Mouse (Mus musculus): ENCODE results near the gene C1qtnf5. TPM values are rescaled to one million over a fixed set of nuclear protein-coding genes. Genes with fewer than 3 reads are reported as not detected.

The C1qtnf5 gene
- polyA plus RNA-seq, 1 experiment = 30.5 TPM

DNA sequence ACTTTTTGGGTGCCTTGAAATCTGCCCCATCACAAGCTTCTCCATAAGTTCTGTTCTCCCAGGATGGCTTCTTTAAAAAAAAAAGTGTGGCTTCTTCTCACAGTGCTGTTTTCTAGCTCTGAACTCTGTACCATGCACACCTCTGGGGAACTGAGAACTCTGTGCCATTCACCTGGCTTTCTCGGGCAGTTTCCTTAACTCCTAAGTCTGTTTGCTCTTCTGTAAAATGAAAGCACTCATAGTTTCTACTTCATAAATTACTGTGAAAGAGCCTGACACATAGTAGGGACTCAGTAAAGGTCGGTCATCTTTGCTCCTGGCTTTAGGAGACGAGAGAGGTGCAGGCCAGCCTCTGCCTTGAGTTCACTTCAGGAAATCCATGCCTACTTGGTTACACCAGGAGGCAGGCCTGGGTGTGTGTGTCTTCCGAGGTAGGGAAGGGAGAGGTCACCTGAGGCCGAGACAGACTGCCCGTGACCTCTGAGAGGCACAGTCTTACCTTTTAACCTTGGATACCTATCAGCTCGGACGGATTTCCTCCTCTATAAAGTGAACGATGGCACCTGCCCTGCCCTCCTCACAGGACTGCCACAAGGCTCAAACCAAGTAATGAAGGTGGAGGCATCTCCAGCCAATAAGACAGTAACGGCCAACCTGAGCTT lies 28.8 kb upstream of the C1qtnf5 start:
- Histone ChIP-seq H3K4me3 (ENCODE audit: insufficient read depth, low read length) (no peak overlapping the region), H3K27ac (ENCODE audit: insufficient read depth, low read length) (peak overlapping the region; percentile 18; the same call in 1 of the 2 replicates), H3K4me1 (ENCODE audit: control insufficient read depth, insufficient read depth, low read length) (peaks cover 20% of the 10 kb centered on the region)
- TF ChIP-seq POLR2A (IDR thresholded peaks at IDR 0.05; ENCODE audit: extremely low read depth, insufficient read depth, low read length) (no peak), CTCF (IDR thresholded peaks at IDR 0.05; ENCODE audit: extremely low read depth, insufficient read depth, low read length) (no peak)

DNA sequence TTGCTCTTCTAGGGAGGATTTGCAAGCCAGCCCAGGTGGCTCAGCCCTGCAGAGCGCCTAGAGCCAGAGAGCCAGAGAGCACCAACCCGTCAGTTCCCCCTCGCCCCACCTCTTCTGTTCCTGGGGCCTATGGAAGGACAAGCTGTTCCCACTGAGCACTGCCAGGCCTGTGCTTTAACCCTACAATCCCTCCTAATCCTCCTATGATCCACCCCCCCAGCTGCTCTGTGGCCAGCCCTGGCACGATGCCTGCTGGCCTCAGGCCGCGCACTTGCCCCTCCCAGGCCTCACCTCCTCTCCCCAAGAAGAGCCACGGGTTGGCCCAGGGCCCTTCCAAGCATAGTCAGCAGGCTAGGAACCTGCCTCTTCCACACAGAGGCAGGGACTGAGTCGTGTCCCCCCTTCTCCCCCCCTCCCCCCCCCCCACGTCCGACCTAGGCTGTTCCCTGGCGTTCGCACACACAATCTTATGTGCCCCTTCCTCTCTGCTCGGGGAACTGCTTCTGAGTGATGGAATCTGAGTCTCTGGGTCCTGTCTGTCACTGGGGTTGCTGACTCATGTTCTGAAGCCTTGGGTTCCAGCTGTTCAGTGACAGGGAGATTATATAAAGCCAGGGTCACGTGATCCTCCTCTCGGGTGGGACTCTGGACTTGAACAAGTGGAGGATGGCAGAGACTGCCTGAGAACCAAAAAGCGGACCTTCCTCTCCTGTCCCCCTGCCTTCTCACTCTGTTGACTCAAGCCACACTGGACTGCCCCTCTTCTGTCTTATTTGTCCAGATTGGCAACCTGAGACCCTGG lies 27.9 kb upstream of the C1qtnf5 start:
- no peak overlapping the region for H3K4me3 ChIP-seq (ENCODE audit: insufficient read depth, low read length)
- peaks cover 24% of the 10 kb centered on the region for H3K4me1 ChIP-seq (ENCODE audit: control insufficient read depth, insufficient read depth, low read length)
- peak overlapping the region; percentile 86 for H3K27ac ChIP-seq (ENCODE audit: insufficient read depth, low read length)
- TF ChIP-seq CTCF (IDR thresholded peaks at IDR 0.05; ENCODE audit: extremely low read depth, insufficient read depth, low read length) (no peak), POLR2A (IDR thresholded peaks at IDR 0.05; ENCODE audit: extremely low read depth, insufficient read depth, low read length) (no peak)

DNA sequence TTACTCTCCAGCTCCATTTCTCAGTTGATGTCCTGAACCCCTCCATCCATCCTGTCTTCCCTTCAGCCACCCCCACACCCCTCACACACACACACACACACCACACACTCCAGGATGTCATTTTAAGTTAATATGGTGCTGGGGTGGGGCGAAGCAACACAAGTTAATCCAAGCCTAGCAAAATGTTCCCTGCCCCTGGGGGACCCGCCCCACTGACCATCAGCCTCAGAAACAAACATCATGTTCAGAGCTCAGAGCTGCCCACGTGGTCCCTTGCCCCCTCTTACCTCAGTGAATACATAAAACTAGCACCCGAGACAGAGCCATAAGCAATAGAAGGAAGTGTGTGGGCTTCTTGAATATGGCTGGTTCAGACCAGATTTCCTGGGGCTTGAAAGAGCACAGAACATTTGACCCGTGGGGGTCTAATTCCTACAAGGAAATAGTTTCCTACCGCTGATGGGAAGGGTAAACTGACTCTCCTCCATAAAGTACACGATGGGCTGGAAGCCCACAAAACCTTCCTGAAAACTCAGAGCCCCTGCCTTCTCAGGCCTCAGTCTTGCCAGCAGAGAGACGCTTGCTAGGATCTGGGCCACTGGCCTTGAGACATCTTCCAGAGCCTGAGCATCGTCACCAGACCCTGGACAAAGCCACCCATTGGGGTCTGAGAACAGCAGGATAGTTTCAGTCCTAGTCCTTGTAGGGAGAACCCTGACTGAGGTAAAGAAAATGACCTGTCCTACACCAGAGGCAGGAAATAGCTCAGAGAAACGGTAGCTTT lies 26.9 kb upstream of the C1qtnf5 start:
- H3K4me1 ChIP-seq (ENCODE audit: control insufficient read depth, insufficient read depth, low read length) = peaks cover 24% of the 10 kb centered on the region
- TF ChIP-seq CTCF (IDR thresholded peaks at IDR 0.05; ENCODE audit: extremely low read depth, insufficient read depth, low read length) (no peak), POLR2A (IDR thresholded peaks at IDR 0.05; ENCODE audit: extremely low read depth, insufficient read depth, low read length) (no peak)
- H3K4me3 ChIP-seq (ENCODE audit: insufficient read depth, low read length) = no peak overlapping the region
- peak overlapping the region; percentile 86 for H3K27ac ChIP-seq (ENCODE audit: insufficient read depth, low read length)

DNA sequence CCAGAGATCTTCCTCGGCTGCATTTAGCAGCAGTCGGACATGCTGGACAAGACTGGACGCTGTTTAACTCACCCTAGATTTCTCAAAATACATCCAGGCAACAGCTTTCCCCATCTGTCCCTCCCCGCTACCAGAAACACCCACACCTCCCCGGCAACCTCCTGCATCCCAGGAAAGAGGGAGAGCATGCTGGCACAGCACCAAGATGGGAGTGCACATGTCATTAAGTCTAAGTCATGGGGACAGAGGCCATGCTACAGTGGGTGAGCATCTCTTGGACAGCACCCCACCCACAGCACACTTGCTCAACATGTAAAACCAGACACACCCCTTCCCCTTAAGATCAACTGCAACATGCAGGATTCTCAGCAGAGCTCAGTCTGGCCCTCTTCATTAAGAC lies 26.1 kb upstream of the C1qtnf5 start:
- no peak for TF ChIP-seq POLR2A (IDR thresholded peaks at IDR 0.05; ENCODE audit: extremely low read depth, insufficient read depth, low read length)
- no peak for TF ChIP-seq CTCF (IDR thresholded peaks at IDR 0.05; ENCODE audit: extremely low read depth, insufficient read depth, low read length)
- peak overlapping the region; percentile 78; the same call in 1 of the 2 replicates for H3K27ac ChIP-seq (ENCODE audit: insufficient read depth, low read length)
- peaks cover 24% of the 10 kb centered on the region for H3K4me1 ChIP-seq (ENCODE audit: control insufficient read depth, insufficient read depth, low read length)
- H3K4me3 ChIP-seq (ENCODE audit: insufficient read depth, low read length) = no peak overlapping the region

DNA sequence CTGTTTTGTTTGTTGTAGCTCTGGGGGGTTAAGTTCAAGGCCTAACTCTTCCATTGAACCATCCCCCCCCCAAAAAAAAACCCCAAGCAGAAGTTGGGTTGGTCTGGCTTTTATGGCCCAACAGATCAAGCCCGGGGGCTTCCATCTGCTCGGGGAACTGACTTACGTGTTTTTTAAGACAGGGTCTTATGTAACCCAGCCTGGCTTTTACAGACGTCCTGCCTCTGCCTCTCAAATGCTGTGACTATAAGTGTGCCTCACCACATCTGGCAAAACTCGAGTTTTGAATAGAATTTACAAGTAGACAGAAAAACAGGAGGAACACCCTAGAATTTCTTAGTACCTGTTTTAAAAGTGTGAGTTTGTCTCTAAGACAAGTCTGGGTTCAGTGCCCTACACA lies 25.5 kb upstream of the C1qtnf5 start:
- Histone ChIP-seq H3K4me1 (ENCODE audit: control insufficient read depth, insufficient read depth, low read length) (peaks cover 24% of the 10 kb centered on the region), H3K27ac (ENCODE audit: insufficient read depth, low read length) (no peak overlapping the region), H3K4me3 (ENCODE audit: insufficient read depth, low read length) (no peak overlapping the region)
- TF ChIP-seq CTCF (IDR thresholded peaks at IDR 0.05; ENCODE audit: extremely low read depth, insufficient read depth, low read length) = no peak

DNA sequence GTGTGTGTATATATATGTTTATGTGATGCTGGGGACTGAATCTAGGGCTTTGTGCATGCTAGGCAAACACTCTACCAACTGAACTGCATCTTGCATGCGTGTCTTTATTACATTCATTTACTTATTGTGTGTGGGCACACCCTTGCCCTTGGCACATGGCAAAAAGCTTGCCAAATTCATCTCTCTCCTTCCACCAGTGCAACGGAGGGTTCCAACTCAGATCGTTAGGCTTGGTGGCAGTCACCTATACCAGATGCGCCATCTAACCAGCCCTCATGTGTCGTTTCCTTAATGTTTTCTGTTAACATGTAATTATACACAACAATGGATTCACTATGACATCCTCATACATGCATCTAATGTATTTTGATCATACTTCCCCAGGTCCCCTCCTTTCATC lies 24.8 kb upstream of the C1qtnf5 start:
- TF ChIP-seq POLR2A (IDR thresholded peaks at IDR 0.05; ENCODE audit: extremely low read depth, insufficient read depth, low read length) = no peak
- Histone ChIP-seq H3K4me1 (ENCODE audit: control insufficient read depth, insufficient read depth, low read length) (peaks cover 24% of the 10 kb centered on the region), H3K4me3 (ENCODE audit: insufficient read depth, low read length) (no peak overlapping the region), H3K27ac (ENCODE audit: insufficient read depth, low read length) (no peak overlapping the region)

DNA sequence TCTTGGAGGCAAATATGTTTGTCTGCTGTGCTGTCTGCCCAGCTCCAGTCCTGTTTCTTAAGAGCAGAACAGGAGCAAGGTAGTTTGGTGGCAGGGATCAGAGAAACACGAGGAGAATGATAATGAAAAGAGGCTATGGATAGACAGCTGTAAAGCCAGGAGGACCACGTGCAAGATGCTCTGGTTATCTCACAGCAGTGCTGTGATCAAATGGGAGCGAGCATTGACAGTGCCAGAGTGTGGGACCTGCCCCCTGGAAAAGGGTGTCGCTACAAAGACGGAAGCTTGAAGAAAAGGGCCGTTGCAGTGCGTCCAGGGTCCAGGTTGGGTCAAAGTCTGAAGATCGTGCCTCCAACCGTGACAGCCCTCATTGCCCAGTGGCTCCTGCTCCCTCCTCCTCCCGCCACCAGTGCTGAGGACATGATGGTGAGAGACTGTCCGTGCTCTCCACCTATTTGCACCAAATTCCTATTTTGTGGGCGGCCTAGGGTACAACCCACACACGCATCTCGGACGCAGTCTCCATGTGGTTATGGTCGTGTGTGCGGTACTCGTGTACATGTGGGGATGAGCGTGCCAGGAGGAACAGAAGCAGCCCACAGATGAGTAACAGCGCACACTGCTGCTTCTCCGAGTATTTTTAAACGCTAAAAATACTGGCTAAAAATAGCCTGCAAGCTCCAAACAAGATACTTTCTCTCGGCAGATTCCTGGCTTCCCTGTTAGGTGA lies 23.5 kb upstream of the C1qtnf5 start:
- Histone ChIP-seq H3K27ac (ENCODE audit: insufficient read depth, low read length) (peak overlapping the region; percentile 85), H3K4me1 (ENCODE audit: control insufficient read depth, insufficient read depth, low read length) (peaks cover 22% of the 10 kb centered on the region), H3K4me3 (ENCODE audit: insufficient read depth, low read length) (peak overlapping the region; percentile 53)
- TF ChIP-seq POLR2A (IDR thresholded peaks at IDR 0.05; ENCODE audit: extremely low read depth, insufficient read depth, low read length) (0 out of 2 replicates have a peak, but pooled peaks have one; percentile 17), CTCF (IDR thresholded peaks at IDR 0.05; ENCODE audit: extremely low read depth, insufficient read depth, low read length) (no peak)

DNA sequence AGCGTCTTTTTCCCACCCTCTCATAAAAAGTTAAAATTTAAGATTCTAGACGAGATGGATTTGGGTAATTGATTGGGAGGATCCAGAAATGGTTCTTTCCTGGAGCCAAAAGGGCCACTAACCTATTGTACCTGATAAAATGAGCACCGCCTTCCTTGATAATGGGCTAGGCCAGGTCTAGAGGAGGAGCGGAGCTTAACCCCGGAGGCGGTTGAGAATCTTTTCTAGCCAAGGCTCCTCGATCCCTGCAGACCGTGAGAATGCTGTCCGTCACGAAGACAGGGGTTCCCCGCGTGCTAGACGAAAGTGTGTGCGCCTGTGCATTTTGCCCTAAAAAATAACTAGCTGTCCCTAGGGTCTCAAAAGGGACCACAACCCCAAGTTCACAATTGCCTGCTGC lies 22.8 kb upstream of the C1qtnf5 start:
- H3K27ac ChIP-seq (ENCODE audit: insufficient read depth, low read length) = peak overlapping the region; percentile 85
- H3K4me3 ChIP-seq (ENCODE audit: insufficient read depth, low read length) = peak overlapping the region; percentile 53
- TF ChIP-seq CTCF (IDR thresholded peaks at IDR 0.05; ENCODE audit: extremely low read depth, insufficient read depth, low read length) (no peak), POLR2A (IDR thresholded peaks at IDR 0.05; ENCODE audit: extremely low read depth, insufficient read depth, low read length) (no peak)
- peaks cover 21% of the 10 kb centered on the region for H3K4me1 ChIP-seq (ENCODE audit: control insufficient read depth, insufficient read depth, low read length)

DNA sequence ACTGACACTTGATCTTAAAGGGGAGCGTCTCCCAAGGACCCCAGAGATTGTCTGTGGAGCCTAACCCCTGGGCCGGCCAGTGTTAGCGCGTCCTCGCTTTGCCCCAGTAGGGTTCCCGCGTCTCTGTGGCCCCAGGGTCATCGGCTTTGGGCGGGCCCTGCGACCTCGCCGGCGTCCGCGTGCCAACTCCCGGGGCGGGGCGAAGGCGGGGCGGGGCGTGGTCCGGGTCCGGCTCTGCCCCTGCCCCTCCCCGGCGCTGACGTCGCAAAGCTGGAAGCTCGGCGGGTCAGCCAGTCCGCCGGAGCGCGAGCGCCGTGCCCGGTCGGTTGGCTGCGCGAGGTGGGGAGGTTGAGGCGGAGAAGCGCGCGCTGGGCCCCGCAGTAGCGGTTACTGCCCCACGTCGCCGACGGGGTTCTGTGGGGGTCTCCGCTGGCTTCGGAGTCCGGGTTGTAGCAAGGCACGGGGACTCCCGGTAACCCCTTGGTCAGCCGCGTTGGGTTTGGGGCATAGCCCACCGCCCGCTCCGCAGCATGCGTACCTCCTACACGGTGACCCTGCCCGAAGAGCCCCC lies 22.3 kb upstream of the C1qtnf5 start:
- Histone ChIP-seq H3K27ac (ENCODE audit: insufficient read depth, low read length) (peak overlapping the region; percentile 87), H3K4me3 (ENCODE audit: insufficient read depth, low read length) (peak overlapping the region; percentile 53), H3K4me1 (ENCODE audit: control insufficient read depth, insufficient read depth, low read length) (peaks cover 18% of the 10 kb centered on the region)
- no peak for TF ChIP-seq CTCF (IDR thresholded peaks at IDR 0.05; ENCODE audit: extremely low read depth, insufficient read depth, low read length)
- peak; percentile 77 for TF ChIP-seq POLR2A (IDR thresholded peaks at IDR 0.05; ENCODE audit: extremely low read depth, insufficient read depth, low read length)

Measured in cortical plate, adult 2 months (tissue).